Mouse (Mus musculus) brain, embryonic 14.5 days (tissue): ENCODE measurements at regions not wholly inside any gene's neighbourhood (a gene's known extent, or its start where the extent isn't known, plus 50 kb on each side); places are given as distances from the start of the nearest gene placed in this dataset.

Experiments
- CTCF ChIP-seq: fragments of 200-500 bp; IDR thresholded peaks from 2 replicates; pipeline ENCODE4 v1.5.1; 2012; ENCODE audit warnings: inconsistent platforms, mild to moderate bottlenecking, moderate library complexity, borderline replicate concordance; ENCODE audit not compliant: insufficient read depth, insufficient read length; ENCODE audit errors: extremely low read depth
- POLR2A ChIP-seq: fragments of 200-500 bp; IDR thresholded peaks from 2 replicates; pipeline ENCODE4 v1.6.1; 2012; ENCODE audit warnings: mild to moderate bottlenecking, inconsistent platforms, borderline replicate concordance; ENCODE audit not compliant: poor library complexity, insufficient read depth, insufficient read length, severe bottlenecking; ENCODE audit errors: extremely low read depth

DNA sequence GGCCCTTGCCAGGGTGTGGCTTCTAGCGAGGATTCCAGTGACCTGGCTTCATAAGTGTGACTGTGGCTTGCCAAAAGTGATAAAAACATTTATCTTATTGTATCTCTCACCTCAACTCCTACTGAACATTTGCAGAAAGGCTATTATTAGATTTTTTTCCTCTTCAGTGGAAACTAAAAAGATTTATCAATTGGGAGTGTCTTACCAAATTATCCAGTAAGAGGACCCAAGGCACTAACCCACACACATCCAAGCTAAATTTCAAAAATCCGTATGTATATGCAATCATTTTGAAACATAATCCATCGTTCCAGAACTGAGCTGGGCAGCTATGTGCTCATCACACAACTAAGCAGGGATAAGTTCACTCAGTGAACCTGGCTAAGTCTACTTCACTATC lies 136.3 kb downstream of the Fam76b start:
- TF ChIP-seq CTCF (no peak), POLR2A (no peak)
